Mouse (Mus musculus): ENCODE measurements around the gene Diexf.

DNA sequence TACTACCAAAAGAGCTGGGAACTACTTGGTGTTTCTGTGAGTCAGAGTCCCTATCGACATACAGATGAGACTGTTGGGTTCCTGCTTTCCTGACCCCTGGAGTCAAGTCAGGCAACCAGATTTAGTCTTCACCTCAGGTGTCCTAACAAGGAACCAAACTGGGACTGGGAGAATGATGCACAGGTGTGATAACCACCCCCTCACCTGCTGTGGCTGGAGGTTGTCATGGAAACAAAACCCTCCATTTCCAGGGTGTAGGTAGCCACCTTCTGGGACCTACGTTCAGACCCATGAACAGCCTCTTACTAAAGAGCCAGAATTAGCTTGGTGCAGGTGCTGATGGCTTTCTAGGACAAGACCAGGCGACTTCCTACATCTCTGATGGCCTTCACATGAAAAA is 27.1 kb downstream of the Diexf start:
- TF ChIP-seq CTCF (conservative IDR thresholded peaks at IDR 0.05; ENCODE audit: insufficient read depth, insufficient read length, low read depth, low read length) (no peak), POLR2A (IDR thresholded peaks at IDR 0.05; ENCODE audit: low read depth, low read length) (no peak)
